Mouse (Mus musculus): ENCODE results near the gene Kdf1.

The Kdf1 gene

DNA sequence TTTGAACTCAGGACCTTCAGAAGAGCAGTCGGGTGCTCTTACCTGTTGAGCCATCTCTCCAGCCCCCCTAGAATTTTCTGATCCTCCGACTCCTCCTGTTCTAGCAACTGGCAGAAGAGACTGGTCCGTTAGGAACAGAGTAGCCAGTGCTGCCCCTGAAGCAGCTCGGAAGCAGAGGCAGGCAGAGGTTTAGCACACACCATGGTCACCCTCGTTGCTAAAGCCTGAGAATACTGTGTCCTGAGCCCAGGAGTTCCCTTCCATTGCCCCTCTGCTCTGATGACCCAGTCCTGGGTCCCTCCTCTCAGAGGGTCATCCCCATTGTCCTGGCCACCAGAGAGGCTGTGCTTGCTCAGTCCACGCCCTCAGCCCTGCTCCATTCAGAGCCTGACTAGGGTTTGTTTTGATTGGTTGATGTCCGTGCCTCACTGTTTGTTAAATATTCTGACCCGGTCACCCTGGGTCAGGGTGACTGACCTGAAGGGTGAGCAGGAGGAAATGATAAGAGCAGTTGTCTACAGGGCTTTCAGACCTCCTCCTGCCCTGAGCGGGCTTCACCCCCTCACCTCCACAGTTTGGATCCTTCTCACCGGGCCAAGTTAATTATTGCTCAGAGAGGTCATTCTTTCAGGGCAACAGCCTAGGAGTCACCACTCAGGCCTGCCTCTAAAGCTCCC lies 38.4 kb downstream of the Kdf1 start:
- DNase-seq = no peak

DNA sequence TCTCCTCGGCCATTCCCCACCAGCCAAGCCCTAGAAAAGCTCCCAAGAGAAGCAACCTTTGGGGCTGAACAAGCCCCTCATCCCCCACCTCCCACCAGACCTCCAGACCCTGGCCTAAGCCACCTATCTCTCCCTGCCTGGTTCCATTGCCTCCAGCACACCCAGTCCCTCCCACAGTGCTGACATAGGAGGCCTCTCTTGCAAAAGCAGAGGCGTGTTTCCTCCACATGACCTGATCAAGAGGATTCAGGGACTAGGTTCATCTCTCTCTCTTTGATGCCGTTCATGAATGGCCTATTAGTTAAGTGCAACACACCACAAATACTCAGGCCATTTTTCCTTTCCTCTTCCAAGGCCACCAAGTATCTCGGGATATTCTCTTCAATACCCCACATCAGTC lies 41.1 kb downstream of the Kdf1 start:
- no peak for DNase-seq

DNA sequence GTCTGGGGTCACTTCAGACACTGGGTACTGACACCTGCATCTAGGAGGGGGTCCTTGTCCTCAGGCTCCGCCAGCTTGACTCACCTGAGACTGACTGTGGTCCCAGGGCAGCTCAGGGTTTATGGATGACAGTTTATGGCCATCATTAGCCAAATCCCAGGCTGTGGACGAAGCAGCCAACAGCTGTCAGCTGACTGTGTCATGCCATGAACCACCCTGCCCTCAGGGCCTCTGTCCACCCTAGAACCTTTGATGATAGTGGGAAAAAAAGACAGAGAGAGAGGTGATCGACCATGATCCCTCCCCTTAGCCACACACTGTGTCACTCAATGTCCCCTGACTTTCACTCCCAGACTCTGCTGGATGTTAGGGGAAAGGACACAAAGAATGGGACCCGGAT lies 42.9 kb downstream of the Kdf1 start:
- DNase-seq = no peak

DNA sequence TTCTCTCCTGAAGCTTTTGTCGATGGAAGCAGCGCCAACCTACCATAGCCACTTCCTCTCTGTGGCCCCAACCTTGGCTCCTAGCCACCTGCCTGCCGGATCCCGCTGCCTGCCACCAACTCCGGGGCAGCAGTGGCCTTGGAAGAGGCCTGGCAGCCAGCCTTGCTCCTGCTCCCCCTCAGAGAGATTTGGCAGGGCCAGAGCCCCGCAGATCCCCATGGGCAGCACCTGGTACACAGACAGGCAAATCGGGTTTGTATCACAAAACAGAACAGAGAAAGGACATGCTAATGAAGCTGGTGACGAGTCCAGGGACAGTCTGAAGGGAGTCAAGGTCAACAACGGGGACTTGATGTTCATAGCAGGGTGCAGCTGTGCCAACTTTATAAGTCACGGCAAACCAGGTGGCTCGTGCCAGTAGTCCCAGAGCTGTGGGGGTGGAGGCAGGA lies 44.4 kb downstream of the Kdf1 start:
- peak; percentile 78 to 88 for DNase-seq

DNA sequence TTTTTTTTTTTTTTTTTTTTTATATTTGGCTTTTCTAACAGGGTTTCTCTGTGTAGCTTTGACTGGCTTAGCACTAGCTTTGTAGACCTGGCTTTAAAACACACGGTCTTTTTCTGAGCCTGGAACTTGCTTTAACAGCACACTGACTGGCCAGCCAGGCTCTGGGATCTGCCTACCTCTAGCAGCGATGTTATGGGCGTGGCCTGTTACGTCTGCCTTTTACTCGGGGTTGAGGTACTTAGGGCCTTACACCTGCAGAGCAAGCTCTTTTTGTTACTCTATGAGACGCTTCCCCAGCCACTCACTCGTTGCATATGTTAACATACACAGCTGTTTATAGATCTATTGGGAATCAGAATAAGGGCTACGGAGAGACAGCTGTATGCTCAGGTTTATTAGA lies 48.5 kb downstream of the Kdf1 start:
- DNase-seq = no peak

DNA sequence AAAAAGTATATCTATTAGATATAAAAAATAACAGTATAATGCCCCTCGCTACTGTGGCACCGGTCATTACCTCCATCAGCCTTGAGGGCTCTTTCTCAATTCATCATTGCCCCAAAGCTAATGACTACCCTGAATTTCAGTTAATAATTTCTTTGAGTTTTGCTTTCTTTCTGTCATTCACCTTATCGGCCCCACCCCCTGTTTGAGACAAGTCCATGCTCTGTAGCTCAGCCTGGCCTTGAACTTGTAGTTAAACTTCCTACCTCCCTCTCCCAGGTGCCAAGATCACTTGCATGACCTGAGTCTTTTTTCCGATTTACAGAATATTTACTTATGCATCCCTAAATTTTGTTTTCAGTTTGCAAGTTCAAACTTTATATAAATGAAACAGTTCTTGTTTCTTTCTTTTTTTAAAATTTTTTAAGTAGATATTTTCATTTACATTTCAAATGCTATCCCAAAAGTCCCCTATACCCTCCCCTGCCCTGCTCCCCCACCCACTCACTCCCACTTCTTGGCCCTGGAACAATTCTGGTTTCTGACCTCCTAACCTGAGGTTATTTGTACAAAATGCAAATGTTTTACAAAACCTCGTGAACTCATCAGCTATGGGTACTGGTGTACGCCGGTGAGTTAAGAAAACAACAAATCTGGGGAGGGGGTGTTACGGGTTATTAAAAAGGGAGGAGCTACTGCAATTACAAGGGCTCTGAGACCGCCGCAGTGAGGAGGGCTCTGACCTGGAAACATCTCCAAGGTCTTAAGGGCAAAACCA lies 50.7 kb downstream of the Kdf1 start:
- no peak for DNase-seq

DNA sequence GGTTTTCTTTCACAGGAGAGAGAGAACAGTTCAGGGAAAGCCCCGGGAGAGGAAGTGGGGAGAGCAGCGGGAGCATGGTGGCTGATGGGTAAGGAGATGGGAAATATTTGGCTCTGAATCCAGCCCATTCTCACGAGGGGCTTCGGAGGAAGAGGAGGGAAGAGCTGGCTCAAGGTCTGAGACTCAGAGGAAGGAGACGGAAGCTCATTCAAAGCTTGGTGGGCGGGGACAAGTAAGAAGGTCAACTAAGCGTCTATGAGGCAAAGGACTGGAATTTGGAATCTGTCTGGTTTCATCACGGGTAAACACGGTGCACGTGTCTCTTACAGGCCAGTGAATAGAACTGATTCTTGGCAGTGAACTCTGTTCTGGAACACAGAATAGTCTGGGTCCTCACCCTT lies 51.3 kb downstream of the Kdf1 start:
- DNase-seq = no peak

DNA sequence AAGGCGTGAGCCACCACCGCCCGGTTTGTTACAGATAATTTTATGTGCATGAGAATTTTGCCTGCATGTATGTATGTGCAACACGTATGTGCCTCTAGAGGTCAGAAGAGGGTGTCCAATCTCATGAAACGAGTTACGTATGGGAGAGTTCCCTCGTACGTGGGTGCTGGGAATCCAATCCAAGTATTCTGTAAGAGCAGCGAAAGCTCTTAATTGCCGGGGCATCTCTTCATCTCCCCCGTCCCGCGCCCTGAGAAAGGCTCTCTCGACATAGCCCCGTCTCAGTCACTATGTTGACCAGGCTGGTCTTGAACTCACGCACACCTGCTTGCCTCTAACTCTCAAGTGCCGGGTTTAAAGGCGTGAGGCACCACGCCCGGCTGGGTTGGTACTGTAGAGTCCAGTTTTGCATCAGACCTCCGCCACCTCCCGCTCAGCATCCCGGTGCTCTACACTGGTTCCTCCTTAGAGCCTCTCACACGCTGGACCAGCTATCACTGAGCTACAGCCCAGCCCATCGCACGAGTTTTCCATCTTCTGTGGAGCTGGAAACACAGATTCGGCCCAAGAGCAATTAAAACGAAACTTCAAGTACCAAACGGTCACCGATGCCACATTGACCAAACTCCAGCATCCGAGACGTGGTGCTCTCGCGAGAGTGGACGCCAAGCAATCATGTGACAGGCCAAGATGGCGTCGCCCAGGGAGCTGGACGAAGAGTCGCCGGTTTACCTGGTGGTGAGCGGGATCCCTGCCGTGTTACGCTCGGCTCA lies 55.5 kb downstream of the Kdf1 start, which contains the start of gene Gpatch3:
Gpatch3 (plus strand) TSS at position 676 of the 773 bp plus-strand sequence.
- DNase-seq = peak; percentile 91 to 94

DNA sequence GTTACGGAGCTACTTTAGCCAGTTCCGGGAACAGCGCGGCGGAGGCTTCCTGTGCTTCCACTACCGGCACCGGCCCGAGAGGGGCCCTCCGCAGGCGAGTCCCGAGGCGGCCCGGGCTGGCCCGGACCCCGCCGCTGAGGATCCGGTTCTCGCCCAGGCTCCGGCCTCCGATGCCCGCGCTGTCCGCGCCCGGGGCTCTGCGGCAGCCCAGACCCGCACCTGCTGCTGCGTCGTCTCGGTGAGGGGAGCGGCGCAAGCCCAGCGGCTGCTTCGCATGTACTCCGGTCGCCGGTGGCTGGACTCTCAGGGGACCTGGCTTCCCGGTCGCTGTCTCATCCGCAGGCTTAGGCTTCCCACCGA lies 56.1 kb downstream of the Kdf1 start:
- DNase-seq = no peak

DNA sequence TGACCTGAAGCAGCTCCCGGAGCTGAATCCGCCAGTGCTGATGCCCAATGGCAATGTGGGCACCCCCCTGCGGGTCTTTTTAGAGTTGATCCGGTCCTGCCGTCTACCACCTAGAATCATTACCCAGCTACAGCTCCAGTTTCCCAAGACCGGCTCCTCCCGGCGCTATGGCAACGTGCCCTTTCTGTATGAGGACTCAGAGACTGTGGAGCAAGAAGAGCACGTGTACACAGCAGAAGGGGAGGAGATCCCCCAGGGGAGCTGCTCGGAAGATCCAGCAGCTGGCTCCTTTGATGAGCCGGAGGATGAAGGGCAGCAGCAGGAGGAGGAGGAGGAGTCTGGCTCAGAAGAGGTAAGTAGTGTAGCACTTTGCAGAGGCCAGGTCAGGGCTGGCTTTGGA lies 59.2 kb downstream of the Kdf1 start:
- DNase-seq = no peak
